Mouse (Mus musculus): ENCODE results near the gene Tcf20. TPM values are rescaled to one million over a fixed set of nuclear protein-coding genes. Genes with fewer than 3 reads are reported as not detected.
"Not testable (repeated sequence)": the region's sequence is repeated elsewhere in the genome, so short reads cannot be mapped to it uniquely, and the experiment has no call there.

The Tcf20 gene
- polyA plus RNA-seq, 1 experiment, result not detected

DNA sequence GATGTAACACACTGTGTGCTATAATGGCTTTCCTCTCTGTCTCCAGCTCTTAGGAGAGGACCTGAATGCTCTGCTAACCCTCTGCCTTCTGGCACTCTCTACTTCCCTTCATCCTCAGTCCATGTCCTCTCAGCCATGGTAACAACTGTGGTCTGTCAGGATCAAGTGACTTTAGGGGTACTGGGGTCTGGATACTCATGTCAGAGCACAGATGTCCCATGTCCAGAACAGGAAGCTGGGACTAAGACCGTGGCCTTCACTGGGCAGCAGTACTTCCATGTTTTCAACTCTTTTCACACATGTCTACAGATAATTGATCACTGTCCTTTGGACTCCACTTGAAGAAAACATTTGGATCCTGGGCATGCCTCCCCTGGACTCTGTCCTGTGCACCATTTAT is 203.9 kb downstream of the Tcf20 start:
- TF ChIP-seq CTCF (IDR thresholded peaks at IDR 0.05; ENCODE audit: insufficient read depth, low read depth, low read length) (no peak), POLR2A (IDR thresholded peaks at IDR 0.05; ENCODE audit: insufficient read depth, low read depth, low read length) (no peak)
- Histone ChIP-seq H3K4me1 (ENCODE audit: control insufficient read depth, insufficient read depth, low read length) (no peaks in the 10 kb centered on the region), H3K27ac (ENCODE audit: insufficient read depth, low read depth, low read length) (no peak overlapping the region), H3K4me3 (ENCODE audit: insufficient read depth, low read depth, low read length) (no peak overlapping the region)
- 89% methylated on average over 1 of the region's 1 CpGs for WGBS

DNA sequence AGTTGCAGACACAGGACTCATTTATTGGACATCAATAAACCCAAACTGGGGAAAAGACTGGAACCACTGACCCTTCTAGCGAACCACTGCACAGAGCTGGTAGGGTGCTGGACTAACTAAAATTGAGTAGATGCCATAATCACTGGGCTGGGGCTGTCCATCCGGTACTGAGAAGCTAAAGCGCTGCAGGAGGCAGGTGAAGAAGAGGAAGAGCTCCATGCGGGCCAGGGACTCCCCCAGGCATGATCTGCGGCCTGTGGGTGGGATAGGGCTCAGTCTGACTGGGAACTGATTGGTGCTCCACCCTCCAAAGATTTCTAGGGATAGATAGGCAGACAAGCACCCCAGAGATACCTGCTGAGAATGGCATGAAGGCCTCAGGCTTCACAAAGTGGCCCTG is 209.8 kb downstream of the Tcf20 start:
- WGBS, result 88% methylated on average over 5 of the region's 5 CpGs
- H3K4me3 ChIP-seq (ENCODE audit: insufficient read depth, low read depth, low read length); H3K27ac ChIP-seq (ENCODE audit: insufficient read depth, low read depth, low read length); H3K4me1 ChIP-seq (ENCODE audit: control insufficient read depth, insufficient read depth, low read length): not testable (repeated sequence)

- Histone ChIP-seq H3K4me3 (ENCODE audit: insufficient read depth, low read depth, low read length) (no peak overlapping the region), H3K4me1 (ENCODE audit: control insufficient read depth, insufficient read depth, low read length) (no peaks in the 10 kb centered on the region), H3K27ac (ENCODE audit: insufficient read depth, low read depth, low read length) (no peak overlapping the region)
- TF ChIP-seq POLR2A (IDR thresholded peaks at IDR 0.05; ENCODE audit: insufficient read depth, low read depth, low read length), result no peak
- TF ChIP-seq CTCF (IDR thresholded peaks at IDR 0.05; ENCODE audit: insufficient read depth, low read depth, low read length), result no peak
- WGBS, result 88% methylated on average over 2 of the region's 2 CpGs
Measured at GRCm38 (mm10) chr15:82765943-82766342, 221.7 kb downstream of the Tcf20 start.

GRCm38 (mm10) chr15:82764881-82765280 is 222.8 kb downstream of the Tcf20 start:
- H3K4me1 ChIP-seq (ENCODE audit: control insufficient read depth, insufficient read depth, low read length), result no peaks in the 10 kb centered on the region
- H3K4me3 ChIP-seq (ENCODE audit: insufficient read depth, low read depth, low read length), result no peak overlapping the region
- WGBS, result 83% methylated on average over 6 of the region's 6 CpGs
- no peak overlapping the region for H3K27ac ChIP-seq (ENCODE audit: insufficient read depth, low read depth, low read length)
- TF ChIP-seq CTCF (IDR thresholded peaks at IDR 0.05; ENCODE audit: insufficient read depth, low read depth, low read length), result no peak
- no peak for TF ChIP-seq POLR2A (IDR thresholded peaks at IDR 0.05; ENCODE audit: insufficient read depth, low read depth, low read length)

GRCm38 (mm10) chr15:82763631-82764420 is 223.8 kb downstream of the Tcf20 start, which contains the start of gene Cyp2d40:
TSS of gene Cyp2d40 (minus strand) at chr15:82764183.
- Histone ChIP-seq H3K27ac (ENCODE audit: insufficient read depth, low read depth, low read length) (no peak within 1 kb of the TSS), H3K4me1 (ENCODE audit: control insufficient read depth, insufficient read depth, low read length) (no peaks in the 10 kb centered on the region), H3K4me3 (ENCODE audit: insufficient read depth, low read depth, low read length) (no peak within 1 kb of the TSS)
- no peak for TF ChIP-seq POLR2A (IDR thresholded peaks at IDR 0.05; ENCODE audit: insufficient read depth, low read depth, low read length)
- TF ChIP-seq CTCF (IDR thresholded peaks at IDR 0.05; ENCODE audit: insufficient read depth, low read depth, low read length), result no peak
- WGBS, result 93% methylated on average over 9 of the region's 9 CpGs

Other genes starting within 250 kb of the Tcf20 start
- not detected in 2 replicates for gene Cyp2d40, start 223.7 kb downstream of the Tcf20 start, polyA plus RNA-seq (2012; ENCODE audit: insufficient read depth, insufficient read length, low replicate concordance, missing spikeins)
- not detected in 2 replicates for gene Cyp2d26, start 193.6 kb downstream of the Tcf20 start, polyA plus RNA-seq (2012; ENCODE audit: insufficient read depth, insufficient read length, low replicate concordance, missing spikeins)
- not detected in 2 replicates for gene Nfam1, start 45.4 kb upstream of the Tcf20 start, polyA plus RNA-seq (2012; ENCODE audit: insufficient read depth, insufficient read length, low replicate concordance, missing spikeins)
- not detected in 2 replicates for gene Serhl, start 101.6 kb upstream of the Tcf20 start, polyA plus RNA-seq (2012; ENCODE audit: insufficient read depth, insufficient read length, low replicate concordance, missing spikeins)
- gene Rrp7a, start 134.9 kb upstream of the Tcf20 start, polyA plus RNA-seq (2012; ENCODE audit: insufficient read depth, insufficient read length, low replicate concordance, missing spikeins), result not detected in 2 replicates
- not detected in 2 replicates for gene Poldip3, start 161.5 kb upstream of the Tcf20 start, polyA plus RNA-seq (2012; ENCODE audit: insufficient read depth, insufficient read length, low replicate concordance, missing spikeins)
- gene Cyb5r3, start 184.7 kb upstream of the Tcf20 start, polyA plus RNA-seq (2012; ENCODE audit: insufficient read depth, insufficient read length, low replicate concordance, missing spikeins), result not detected in 2 replicates

All from olfactory bulb, adult 2 months (tissue).